ENCODE assay signal across 22 mouse cellular contexts in the genomic region with DNA sequence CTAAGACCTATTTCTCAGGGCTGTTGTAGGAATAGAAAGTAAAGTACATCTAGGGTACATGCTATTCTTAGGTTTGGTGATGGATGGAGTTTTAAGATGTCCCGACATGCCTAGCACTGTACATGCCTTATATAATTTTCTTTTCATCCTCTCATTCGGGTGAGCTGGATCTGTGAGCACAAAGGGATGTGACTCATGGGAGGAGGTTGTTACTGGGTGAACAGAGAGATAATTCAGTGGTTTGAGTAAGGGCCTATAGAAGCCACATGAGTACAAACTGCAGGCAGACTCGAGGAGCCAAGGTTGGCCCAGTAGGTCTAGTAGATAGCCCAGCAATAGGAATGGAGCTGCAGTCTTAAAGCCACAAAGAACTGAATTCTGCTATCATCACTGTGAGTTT.
DNase-seq lines count a peak whose midpoint lies in the region; ATAC-seq and TF ChIP-seq lines count a peak whose summit lies in the region.
"Had no signal": no experiment of that assay in that cellular context is flagged by ENCODE, and none has a peak within 500 bp of the region (broad histone marks: within the 10 kb centered on the region; RNA-seq: fewer than 3 reads in every experiment).

No protein-coding gene starts in this region.

- no peak for TF ChIP-seq POLR2A in myocyte (IDR thresholded peaks at IDR 0.05; ENCODE audit: insufficient read length, low read depth)

- no peaks in the 10 kb centered on the region for H3K36me3 ChIP-seq in myocyte (ENCODE audit: control insufficient read depth, insufficient read depth)
- no peaks in the 10 kb centered on the region for H3K36me3 ChIP-seq in intestine, embryonic 16.5 days (ENCODE audit: control insufficient read depth, insufficient read depth, low read length)
- H3K36me3 ChIP-seq: embryonic facial prominence, embryonic 10.5 days; forebrain, embryonic 10.5 days; G1E; heart, embryonic 12.5 days; hindbrain, embryonic 15.5 days had no signal

- no peaks in the 10 kb centered on the region for H3K79me2 ChIP-seq in myocyte (ENCODE audit: control insufficient read depth, insufficient read depth)

- no peak overlapping the region for H3K9ac ChIP-seq in intestine, embryonic 16.5 days (ENCODE audit: low read depth, low read length)
- H3K9ac ChIP-seq: heart, embryonic 12.5 days; hindbrain, embryonic 15.5 days had no signal

- H3ac ChIP-seq in myocyte (ENCODE audit: control insufficient read depth, insufficient read length), result no peak overlapping the region

- no peak for ATAC-seq in intestine, embryonic 16.5 days
- ATAC-seq: CD4-positive, CD25-positive, alpha-beta regulatory T cell, adult 4 months; forebrain, embryonic 14.5 days; Patski had no signal

- H3K4me1 ChIP-seq in intestine, embryonic 16.5 days (ENCODE audit: control insufficient read depth, insufficient read depth, low read length), result no peaks in the 10 kb centered on the region
- H3K4me1 ChIP-seq: embryonic facial prominence, embryonic 10.5 days; hindbrain, embryonic 15.5 days had no signal

- peak; percentile 26 for DNase-seq in left cerebral cortex, adult 11 months (ENCODE audit: low spot score)
- DNase-seq in left cerebral cortex, postnatal 4 days, result no peak
- DNase-seq in NIH3T3 (ENCODE audit: low read depth), result peak; percentile 40
- DNase-seq in telencephalon, adult 2 months (ENCODE audit: low read depth, low spot score), result peak; percentile 22
- no peak for DNase-seq in cerebellum, adult 8-10 months
- DNase-seq in B cell, adult 2 months, result no peak
- DNase-seq: adrenal gland, adult 8-10 months; cerebellum, adult 11-12 months; cerebellum, adult 9-11 months; gastrocnemius, postnatal 10 days; kidney, adult 2 months had no signal

- H3K27ac ChIP-seq in intestine, embryonic 16.5 days (ENCODE audit: low read length), result no peak overlapping the region
- H3K27ac ChIP-seq: embryonic facial prominence, embryonic 10.5 days; forebrain, embryonic 10.5 days; hindbrain, embryonic 15.5 days had no signal

- H3K4me3 ChIP-seq in myocyte, result no peak overlapping the region
- H3K4me3 ChIP-seq in intestine, embryonic 16.5 days (ENCODE audit: low read length), result no peak overlapping the region
- H3K4me3 ChIP-seq: embryonic facial prominence, embryonic 10.5 days; erythroblast, embryonic 14.5 days; forebrain, embryonic 10.5 days; heart, embryonic 12.5 days; hindbrain, embryonic 15.5 days had no signal

- H3K4me2 ChIP-seq in myocyte (ENCODE audit: low read depth), result peak overlapping the region; percentile 3
- H3K4me2 ChIP-seq in intestine, embryonic 16.5 days (ENCODE audit: low read depth, low read length), result no peak overlapping the region
- H3K4me2 ChIP-seq: heart, embryonic 12.5 days; hindbrain, embryonic 15.5 days had no signal

- no peaks in the 10 kb centered on the region for H3K9me3 ChIP-seq in intestine, embryonic 16.5 days (ENCODE audit: control insufficient read depth, low read length)
- H3K9me3 ChIP-seq: embryonic facial prominence, embryonic 10.5 days; forebrain, embryonic 10.5 days; G1E; heart, embryonic 12.5 days; hindbrain, embryonic 15.5 days had no signal

- H3K27me3 ChIP-seq in myocyte (ENCODE audit: control insufficient read depth, insufficient read depth, insufficient read length), result no peaks in the 10 kb centered on the region
- H3K27me3 ChIP-seq in intestine, embryonic 16.5 days (replicated peaks; ENCODE audit: control insufficient read depth, insufficient read depth, low read length), result no peaks in the 10 kb centered on the region
- H3K27me3 ChIP-seq: heart, embryonic 12.5 days; hindbrain, embryonic 15.5 days; Patski had no signal

- intact Hi-C loops in left cerebral cortex, postnatal 4 days (cut with DNase I), result no loop called here

- WGBS in intestine, embryonic 16.5 days, result 82% methylated on average over 3 of the region's 3 CpGs

TF ChIP-seq in myocyte, 11 proteins besides CTCF, POLR2A, EP300 and RAD21:
- TF ChIP-seq SRF (IDR thresholded peaks at IDR 0.05; ENCODE audit: control insufficient read depth, insufficient read length, low read depth), result no peak
- TF ChIP-seq MYOD1 (IDR thresholded peaks at IDR 0.05; ENCODE audit: control insufficient read depth in 1 of 3, insufficient read length in 2 of 3, low read depth in 2 of 3), result no peak
- TF ChIP-seq TCF12 (IDR thresholded peaks at IDR 0.05; ENCODE audit: insufficient read depth, poor library complexity, severe bottlenecking), result no peak
- no peak for TF ChIP-seq POLR2AphosphoS2 (IDR thresholded peaks at IDR 0.05; ENCODE audit: insufficient read length, low read depth)
- no peak for TF ChIP-seq TCF3 (IDR thresholded peaks at IDR 0.05; ENCODE audit: insufficient read length, low read depth)
- no peak for TF ChIP-seq MAX (IDR thresholded peaks at IDR 0.05; ENCODE audit: low read depth)
- no peak for TF ChIP-seq REST (IDR thresholded peaks at IDR 0.05; ENCODE audit: insufficient read depth, insufficient read length)
- TF ChIP-seq E2F4 (IDR thresholded peaks at IDR 0.05; ENCODE audit: insufficient read depth), result no peak
- no peak for TF ChIP-seq CEBPB (IDR thresholded peaks at IDR 0.05; ENCODE audit: insufficient read depth, poor library complexity, severe bottlenecking)
- no peak for TF ChIP-seq USF1 (IDR thresholded peaks at IDR 0.05; ENCODE audit: low read depth)
- no peak for TF ChIP-seq MYOG (IDR thresholded peaks at IDR 0.05; ENCODE audit: control insufficient read depth in 1 of 3, insufficient read depth in 1 of 3, insufficient read length in 2 of 3, low read depth in 2 of 3)

Comparison
In these comparisons a context has a peak if more than half of its experiments do, and no peak if none do; other contexts are left out.
1. DNase-seq: peak in left cerebral cortex, adult 11 months (single experiment), NIH3T3 (single experiment) and telencephalon, adult 2 months (single experiment); none in left cerebral cortex, postnatal 4 days (single experiment), cerebellum, adult 8-10 months (single experiment) and B cell, adult 2 months (0 of 2).